Mouse (Mus musculus): ENCODE measurements around the gene Foxp4.

DNA sequence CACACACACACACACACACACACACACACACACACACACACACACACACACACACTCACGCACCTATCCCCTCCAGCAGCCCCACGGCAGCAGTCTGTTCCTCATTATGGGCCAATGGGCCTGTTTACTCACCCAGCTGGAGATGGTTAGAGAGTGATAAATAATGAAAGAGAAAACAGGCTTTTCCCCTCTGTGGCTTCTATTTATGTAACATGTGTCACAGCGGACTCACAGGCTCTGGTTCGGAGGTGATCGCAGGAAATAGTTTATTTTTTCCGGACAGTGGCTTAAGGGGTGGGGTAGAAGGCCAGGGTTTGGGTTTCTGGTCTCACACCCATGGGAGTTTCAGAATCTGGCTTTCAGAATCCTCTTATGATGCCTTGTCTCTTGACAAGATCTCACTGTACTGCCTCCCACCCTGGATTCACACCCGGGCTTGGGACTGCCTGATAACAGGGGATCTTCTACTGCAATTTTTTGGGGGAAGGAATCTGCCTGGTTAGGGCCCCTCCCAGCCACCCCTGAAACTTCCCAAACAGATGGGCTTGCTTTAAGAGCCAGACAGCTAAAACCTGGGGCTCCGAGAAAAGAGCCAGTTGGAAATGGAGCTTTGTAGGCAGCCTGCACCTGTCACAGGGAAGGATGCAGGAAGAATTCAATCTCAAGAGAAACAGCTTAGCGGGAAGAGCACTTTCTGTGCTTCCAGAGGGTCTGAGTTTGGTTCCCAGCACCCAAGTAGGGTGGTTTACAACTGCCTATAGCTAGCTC is 18.8 kb upstream of the Foxp4 start:
- TF ChIP-seq CTCF (IDR thresholded peaks at IDR 0.05; ENCODE audit: insufficient read depth, low read length) (no peak), POLR2A (IDR thresholded peaks at IDR 0.05; ENCODE audit: borderline replicate concordance, extremely low read depth, low read depth, low read length) (no peak)

All from lung, adult 2 months (tissue).